Mouse (Mus musculus) embryonic facial prominence, embryonic 12.5 days (tissue): Measurements from ENCODE around the gene Engase. TPM values are rescaled to one million over a fixed set of nuclear protein-coding genes. Genes with fewer than 3 reads are reported as not detected.

Experiments used
- ATAC-seq: fragments of 200-750 bp; cut with Nextera tagmentation; 2 replicates; pipeline ENCODE4 v1.8.0; 2017; ENCODE audit not compliant: insufficient number of reproducible peaks, insufficient read depth, low FRiP score, low TSS enrichment
- H3K27ac ChIP-seq: fragments of 300-500 bp; sonication (generic); 2 replicates; pipeline ENCODE4 v1.5.1; 2016; ENCODE audit warnings: mild to moderate bottlenecking
- H3K27me3 ChIP-seq: fragments of 300-500 bp; sonication (generic); 2 replicates; pipeline ENCODE4 v1.6.1; 2016; ENCODE audit warnings: mild to moderate bottlenecking, moderate library complexity
- H3K36me3 ChIP-seq: fragments of 300-500 bp; sonication (generic); 2 replicates; pipeline ENCODE4 v1.6.1; 2016; ENCODE audit warnings: mild to moderate bottlenecking
- H3K4me1 ChIP-seq: fragments of 300-500 bp; sonication (generic); 2 replicates; pipeline ENCODE4 v1.6.1; 2016
- H3K4me2 ChIP-seq: fragments of 300-500 bp; sonication (generic); replicated peaks from 2 replicates; pipeline ENCODE4 v1.6.1; 2016; ENCODE audit warnings: mild to moderate bottlenecking, moderate library complexity
- H3K4me3 ChIP-seq: fragments of 300-500 bp; sonication (generic); 2 replicates; pipeline ENCODE4 v1.5.1; 2016; ENCODE audit warnings: mild to moderate bottlenecking
- H3K9ac ChIP-seq: fragments of 300-500 bp; sonication (generic); 2 replicates; pipeline ENCODE4 v1.6.1; 2016; ENCODE audit warnings: mild to moderate bottlenecking, moderate library complexity
- H3K9me3 ChIP-seq: fragments of 300-500 bp; sonication (generic); 2 replicates; pipeline ENCODE4 v1.6.1; 2016; ENCODE audit warnings: mild to moderate bottlenecking, moderate library complexity
- WGBS: fragments of 180-500 bp; shearing (Covaris S2); methylation state at CpG from one replicate; pipeline ENCODE4 v1.1.7; 2016; 5-methylcytosine and 5-hydroxymethylcytosine counted together
- polyA plus RNA-seq: library from polyadenylated mRNA; unstranded; fragments of >200 nt; fragmentation: Nextera tagmentation; extraction: Ambion mirVana; gene quantifications from 2 replicates; pipeline ENCODE4 v1.2.1, GENCODE M21; 2016

The Engase gene
- polyA plus RNA-seq, 1 experiment from 2014 or later, result 7.1 TPM

DNA sequence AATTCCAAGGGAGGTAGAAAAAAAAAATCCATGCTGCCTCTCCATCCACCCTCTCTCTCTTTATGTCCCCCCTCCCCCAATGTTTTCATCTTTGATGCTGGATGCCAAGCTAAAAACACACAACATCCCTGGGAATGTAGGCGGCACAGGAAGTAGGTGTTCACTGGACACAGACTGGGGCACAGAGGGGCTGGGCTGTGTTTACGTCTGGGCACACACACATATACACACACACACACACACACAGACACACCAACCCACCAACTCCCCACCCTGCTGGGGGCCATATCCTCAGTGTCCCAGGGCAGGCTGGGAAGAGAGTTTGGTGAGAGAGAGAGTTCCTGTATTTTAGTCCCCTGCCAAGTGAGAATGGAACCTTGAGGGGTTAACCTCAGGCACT lies 16.8 kb downstream of the Engase start:
- WGBS, result 72% methylated on average over 2 of the region's 2 CpGs
- no peak overlapping the region for H3K9ac ChIP-seq
- H3K27me3 ChIP-seq, result 0 out of 2 replicates have a peak, but pooled peaks cover 14% of the 10 kb centered on the region
- no peak overlapping the region for H3K4me2 ChIP-seq
- no peak for ATAC-seq
- no peak overlapping the region for H3K4me3 ChIP-seq
- no peaks in the 10 kb centered on the region for H3K9me3 ChIP-seq
- H3K36me3 ChIP-seq, result no peaks in the 10 kb centered on the region
- peaks cover 5% of the 10 kb centered on the region; the same call in 1 of the 2 replicates for H3K4me1 ChIP-seq
- 0 out of 2 replicates have a peak overlapping the region, but pooled peaks have one; percentile 43 for H3K27ac ChIP-seq

DNA sequence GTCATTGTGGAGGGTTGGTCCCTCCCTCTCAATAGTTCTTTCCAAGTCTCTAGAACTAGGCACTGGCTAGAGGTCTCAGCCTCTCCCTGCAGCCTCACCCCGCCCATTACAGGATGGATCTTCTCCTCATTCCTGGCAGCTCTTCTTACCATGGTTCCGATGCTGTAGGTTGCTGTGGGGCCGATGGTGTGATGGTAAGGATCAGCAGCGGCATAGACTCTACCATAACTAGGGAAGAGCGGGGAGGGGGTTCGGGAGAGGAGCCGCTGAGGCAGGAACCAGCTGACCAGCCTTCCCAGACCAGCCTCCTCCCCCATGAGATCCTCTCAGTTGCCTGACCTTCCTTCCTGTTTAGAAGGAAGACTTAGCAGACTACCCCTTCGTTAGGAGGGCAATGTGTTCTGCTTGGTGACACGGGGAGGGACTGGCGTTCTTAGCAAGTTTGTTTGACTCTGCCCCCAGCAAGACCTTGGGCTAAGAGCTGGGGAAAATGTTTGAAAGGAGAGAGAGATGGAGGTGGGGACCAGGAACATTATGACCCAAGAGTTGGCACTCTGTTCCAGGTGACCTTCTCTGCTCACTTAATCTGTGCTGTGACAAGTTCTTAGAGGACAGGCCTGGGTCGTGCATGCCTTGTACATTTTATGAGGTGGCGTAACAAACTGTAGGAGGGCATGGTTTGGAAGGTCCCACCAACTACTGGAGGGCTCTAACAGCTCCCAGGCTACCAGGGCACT lies 17.5 kb downstream of the Engase start:
- no peak for ATAC-seq
- 0 out of 2 replicates have a peak, but pooled peaks cover 14% of the 10 kb centered on the region for H3K27me3 ChIP-seq
- no peak overlapping the region for H3K4me2 ChIP-seq
- no peak overlapping the region for H3K4me3 ChIP-seq
- peaks cover 5% of the 10 kb centered on the region; the same call in 1 of the 2 replicates for H3K4me1 ChIP-seq
- no peak overlapping the region for H3K9ac ChIP-seq
- WGBS, result 82% methylated on average over 12 of the region's 12 CpGs
- no peak overlapping the region for H3K27ac ChIP-seq
- no peaks in the 10 kb centered on the region for H3K9me3 ChIP-seq
- no peaks in the 10 kb centered on the region for H3K36me3 ChIP-seq

- Histone ChIP-seq H3K4me1 (peaks cover 5% of the 10 kb centered on the region; the same call in 1 of the 2 replicates), H3K27me3 (0 out of 2 replicates have a peak, but pooled peaks cover 14% of the 10 kb centered on the region), H3K9ac (no peak overlapping the region), H3K4me2 (no peak overlapping the region), H3K27ac (no peak overlapping the region), H3K36me3 (no peaks in the 10 kb centered on the region), H3K9me3 (no peaks in the 10 kb centered on the region), H3K4me3 (no peak overlapping the region)
- WGBS, result 49% methylated on average over 5 of the region's 5 CpGs
- no peak for ATAC-seq
Measured at GRCm38 (mm10) chr11:118495065-118495464, 18.4 kb downstream of the Engase start.

- Histone ChIP-seq H3K9ac (no peak overlapping the region), H3K27me3 (0 out of 2 replicates have a peak, but pooled peaks cover 14% of the 10 kb centered on the region), H3K4me2 (no peak overlapping the region), H3K4me3 (no peak overlapping the region), H3K27ac (no peak overlapping the region), H3K9me3 (no peaks in the 10 kb centered on the region), H3K36me3 (no peaks in the 10 kb centered on the region), H3K4me1 (peaks cover 5% of the 10 kb centered on the region; the same call in 1 of the 2 replicates)
- ATAC-seq, result no peak
- WGBS, result 63% methylated on average over 20 of the region's 20 CpGs
Measured at GRCm38 (mm10) chr11:118496066-118496689, 19.5 kb downstream of the Engase start.

- no peak overlapping the region for H3K9ac ChIP-seq
- H3K9me3 ChIP-seq, result no peaks in the 10 kb centered on the region
- peak overlapping the region; percentile 8; the same call in 1 of the 2 replicates for H3K4me2 ChIP-seq
- ATAC-seq, result no peak
- WGBS, result 60% methylated on average over 6 of the region's 6 CpGs
- peaks cover 43% of the 10 kb centered on the region for H3K27me3 ChIP-seq
- H3K4me3 ChIP-seq, result no peak overlapping the region
- no peak overlapping the region for H3K27ac ChIP-seq
- H3K36me3 ChIP-seq, result no peaks in the 10 kb centered on the region
- peaks cover 3% of the 10 kb centered on the region; the same call in 1 of the 2 replicates for H3K4me1 ChIP-seq
Measured at GRCm38 (mm10) chr11:118502990-118503389, 26.4 kb downstream of the Engase start.

- no peak overlapping the region for H3K27ac ChIP-seq
- H3K4me1 ChIP-seq, result peaks cover 3% of the 10 kb centered on the region; the same call in 1 of the 2 replicates
- no peak overlapping the region; the same call in 1 of the 2 replicates for H3K4me3 ChIP-seq
- H3K9me3 ChIP-seq, result no peaks in the 10 kb centered on the region
- H3K9ac ChIP-seq, result no peak overlapping the region
- no peaks in the 10 kb centered on the region for H3K36me3 ChIP-seq
- peak overlapping the region; percentile 8; the same call in 1 of the 2 replicates for H3K4me2 ChIP-seq
- no peak for ATAC-seq
- H3K27me3 ChIP-seq, result peaks cover 43% of the 10 kb centered on the region
- 27% methylated on average over 34 of the region's 34 CpGs for WGBS
Measured at GRCm38 (mm10) chr11:118503418-118504179, 27.0 kb downstream of the Engase start.

DNA sequence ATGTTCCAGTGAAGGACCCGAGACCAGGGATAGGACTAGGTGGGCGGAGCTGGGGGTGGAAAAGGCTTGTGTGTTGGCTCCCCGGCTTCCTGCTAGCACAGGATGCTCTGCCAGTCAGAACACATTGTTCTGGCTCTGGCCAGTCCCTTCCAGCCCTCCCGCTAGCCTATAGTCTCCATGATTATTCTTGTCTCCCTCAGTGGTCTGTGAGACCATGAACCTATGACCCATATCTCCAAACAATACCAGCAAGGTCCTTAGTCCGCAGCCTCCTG lies 27.5 kb downstream of the Engase start:
- no peaks in the 10 kb centered on the region for H3K36me3 ChIP-seq
- 74% methylated on average over 5 of the region's 5 CpGs for WGBS
- no peak overlapping the region for H3K4me3 ChIP-seq
- H3K4me1 ChIP-seq, result peaks cover 3% of the 10 kb centered on the region; the same call in 1 of the 2 replicates
- no peaks in the 10 kb centered on the region for H3K9me3 ChIP-seq
- H3K4me2 ChIP-seq, result no peak overlapping the region
- peaks cover 43% of the 10 kb centered on the region for H3K27me3 ChIP-seq
- no peak for ATAC-seq
- H3K27ac ChIP-seq, result no peak overlapping the region
- H3K9ac ChIP-seq, result no peak overlapping the region

- H3K36me3 ChIP-seq, result no peaks in the 10 kb centered on the region
- no peak overlapping the region for H3K27ac ChIP-seq
- H3K9ac ChIP-seq, result no peak overlapping the region
- peaks cover 15% of the 10 kb centered on the region for H3K4me1 ChIP-seq
- H3K4me2 ChIP-seq, result no peak overlapping the region
- no peak overlapping the region for H3K4me3 ChIP-seq
- peaks cover 41% of the 10 kb centered on the region for H3K27me3 ChIP-seq
- no peaks in the 10 kb centered on the region for H3K9me3 ChIP-seq
- 71% methylated on average over 6 of the region's 6 CpGs for WGBS
- ATAC-seq, result no peak
Measured at GRCm38 (mm10) chr11:118507095-118507494, 30.5 kb downstream of the Engase start.

DNA sequence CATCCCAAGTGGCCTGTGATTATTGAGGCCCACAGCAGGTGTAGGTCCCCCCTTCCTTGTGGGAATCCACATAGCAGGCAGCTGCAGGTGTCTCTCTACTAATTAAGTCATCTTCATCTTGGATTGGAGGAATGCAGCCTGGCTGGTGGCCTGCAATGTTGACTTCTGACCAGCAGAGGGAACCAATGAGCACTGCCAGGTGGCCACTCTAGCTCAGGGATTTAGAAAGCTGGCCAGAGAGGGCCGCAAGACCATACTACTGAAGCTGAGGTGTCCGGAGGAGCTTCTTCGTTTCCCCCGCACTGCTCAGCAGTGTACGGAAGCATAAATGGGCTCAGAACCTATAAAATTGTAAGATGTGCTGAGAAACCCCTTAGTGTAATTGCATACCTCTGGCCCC lies 31.3 kb downstream of the Engase start:
- ATAC-seq, result no peak

DNA sequence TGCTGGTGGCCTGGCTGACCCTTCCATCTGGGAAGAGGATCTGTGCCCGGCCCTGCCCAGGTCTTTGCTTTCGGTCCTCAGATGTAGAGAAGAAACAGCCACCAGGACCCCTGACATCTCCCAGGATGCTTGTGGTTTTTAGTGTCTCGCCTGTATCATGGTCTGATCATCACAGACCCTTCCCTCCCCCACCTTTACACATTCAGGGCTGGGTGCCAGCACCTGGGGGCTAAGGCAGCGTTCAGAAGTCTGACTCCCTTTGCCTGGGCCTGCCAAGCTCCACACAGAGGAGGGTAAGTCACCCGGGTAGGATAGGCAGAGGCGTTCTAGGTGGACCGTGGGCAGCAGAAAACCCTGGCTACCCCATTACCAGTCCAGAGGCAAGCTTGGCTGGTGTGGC lies 31.7 kb downstream of the Engase start:
- Histone ChIP-seq H3K4me3 (no peak overlapping the region), H3K27me3 (peaks cover 29% of the 10 kb centered on the region), H3K4me1 (peaks cover 25% of the 10 kb centered on the region), H3K27ac (no peak overlapping the region), H3K9ac (no peak overlapping the region), H3K36me3 (no peaks in the 10 kb centered on the region), H3K9me3 (no peaks in the 10 kb centered on the region), H3K4me2 (no peak overlapping the region)
- WGBS, result 73% methylated on average over 7 of the region's 7 CpGs
- no peak for ATAC-seq

More for the DNA sequence above, 31.3 kb downstream of the Engase start:
- Histone ChIP-seq H3K4me1 (peaks cover 23% of the 10 kb centered on the region), H3K9me3 (no peaks in the 10 kb centered on the region), H3K9ac (no peak overlapping the region), H3K27me3 (peaks cover 33% of the 10 kb centered on the region), H3K36me3 (no peaks in the 10 kb centered on the region), H3K4me3 (no peak overlapping the region), H3K27ac (no peak overlapping the region), H3K4me2 (no peak overlapping the region)
- 45% methylated on average over 5 of the region's 5 CpGs for WGBS

GRCm38 (mm10) chr11:118511851-118512250 lies 35.2 kb downstream of the Engase start:
- 48% methylated on average over 6 of the region's 6 CpGs for WGBS
- H3K27ac ChIP-seq, result peak overlapping the region; percentile 58
- 0 out of 2 replicates have a peak overlapping the region, but pooled peaks have one; percentile 11 for H3K9ac ChIP-seq

More at GRCm38 (mm10) chr11:118511851-118512250, 35.2 kb downstream of the Engase start:
- H3K4me1 ChIP-seq, result peaks cover 30% of the 10 kb centered on the region
- peaks cover 3% of the 10 kb centered on the region; the same call in 1 of the 2 replicates for H3K27me3 ChIP-seq
- H3K36me3 ChIP-seq, result no peaks in the 10 kb centered on the region
- peak overlapping the region; percentile 33 for H3K4me2 ChIP-seq
- H3K4me3 ChIP-seq, result no peak overlapping the region
- H3K9me3 ChIP-seq, result no peaks in the 10 kb centered on the region
- ATAC-seq, result no peak; the same call in 1 of the 2 replicates
